Mouse (Mus musculus): ENCODE measurements around the gene Plxna2.

The Plxna2 gene

GRCm38 (mm10) chr1:194660426-194661119, 42.6 kb downstream of the Plxna2 start:
- DNase-seq (ENCODE audit: low read depth, low spot score): no peak

DNA sequence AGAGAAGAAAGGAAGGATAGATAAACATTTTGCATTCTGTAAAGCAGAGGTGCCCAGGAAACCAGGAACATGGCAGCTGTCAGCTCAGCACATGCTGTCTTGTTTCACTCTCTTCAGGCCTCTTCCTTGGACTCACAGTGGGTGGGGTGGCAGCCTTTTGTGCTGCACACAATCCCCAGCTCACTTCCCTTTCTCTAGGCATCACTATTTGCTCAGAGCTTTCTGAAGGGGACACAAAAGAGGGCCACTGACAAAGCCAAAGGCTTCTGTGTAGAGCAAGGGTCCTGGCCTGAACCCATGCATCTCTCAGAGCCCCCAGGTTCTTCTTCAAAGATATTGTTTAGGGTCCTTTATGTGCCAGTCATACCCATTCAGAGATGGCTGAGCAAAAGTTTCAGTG, 45.0 kb downstream of the Plxna2 start:
- DNase-seq (ENCODE audit: low read depth, low spot score): no peak

DNA sequence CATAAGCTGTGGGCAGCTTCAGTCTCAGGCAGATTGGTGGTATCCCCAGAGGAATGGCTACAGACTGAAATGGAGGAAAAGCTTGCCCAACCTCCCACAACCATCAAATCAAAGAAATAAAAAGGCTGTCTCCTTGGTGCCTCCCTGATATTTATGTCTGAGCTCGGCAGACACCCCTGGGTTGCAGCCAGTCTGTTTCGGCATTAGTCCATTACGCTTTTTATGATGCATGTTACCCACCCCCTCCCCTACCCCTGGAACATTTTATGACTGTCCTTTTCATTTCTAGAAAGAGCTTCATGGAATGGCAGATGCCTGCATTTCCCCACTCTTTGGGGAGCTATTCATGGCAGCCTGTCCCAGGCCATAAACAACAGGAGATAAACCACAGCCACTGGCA, 47.7 kb downstream of the Plxna2 start:
- DNase-seq (ENCODE audit: low read depth, low spot score): no peak

GRCm38 (mm10) chr1:194671783-194672524, 53.9 kb downstream of the Plxna2 start:
- no peak for DNase-seq (ENCODE audit: low read depth, low spot score)

DNA sequence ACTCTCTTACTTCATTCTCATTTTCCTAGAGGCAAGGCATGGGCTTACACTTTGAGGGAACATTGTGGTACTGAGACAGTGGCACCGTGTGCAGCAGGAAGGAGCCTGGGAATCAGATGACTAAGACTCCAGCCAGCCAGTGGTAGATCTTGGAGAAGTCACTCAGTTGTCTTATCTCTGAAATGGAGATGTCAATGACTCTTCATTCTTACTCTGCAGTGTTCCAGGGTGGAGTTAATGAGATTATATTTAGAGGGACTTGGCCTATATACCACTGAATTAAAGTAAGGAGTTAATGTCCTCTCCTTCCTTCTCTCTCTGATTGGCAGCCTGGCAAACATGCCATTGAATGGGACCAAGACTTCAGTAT, 54.5 kb downstream of the Plxna2 start:
- DNase-seq (ENCODE audit: low read depth, low spot score): no peak

DNA sequence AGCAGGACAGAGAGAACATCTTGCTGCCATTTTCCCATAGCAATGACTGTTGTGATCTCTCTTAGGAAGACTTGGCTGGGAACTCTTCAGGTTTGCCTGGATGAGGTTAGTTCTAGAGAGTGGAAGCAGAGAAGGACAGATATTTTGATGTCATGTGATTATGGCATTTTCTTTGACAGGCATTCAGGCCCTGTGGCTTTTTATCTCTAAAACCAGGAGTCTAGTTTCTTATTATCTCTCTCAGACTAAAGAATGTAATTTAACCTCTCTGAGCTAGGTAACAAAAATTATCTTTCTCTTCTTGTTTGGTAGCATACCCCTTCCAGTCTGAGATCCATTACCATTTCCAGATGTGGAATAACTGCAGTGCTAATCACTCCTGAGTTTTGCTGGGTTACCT, 55.2 kb downstream of the Plxna2 start:
- no peak for DNase-seq (ENCODE audit: low read depth, low spot score)

DNA sequence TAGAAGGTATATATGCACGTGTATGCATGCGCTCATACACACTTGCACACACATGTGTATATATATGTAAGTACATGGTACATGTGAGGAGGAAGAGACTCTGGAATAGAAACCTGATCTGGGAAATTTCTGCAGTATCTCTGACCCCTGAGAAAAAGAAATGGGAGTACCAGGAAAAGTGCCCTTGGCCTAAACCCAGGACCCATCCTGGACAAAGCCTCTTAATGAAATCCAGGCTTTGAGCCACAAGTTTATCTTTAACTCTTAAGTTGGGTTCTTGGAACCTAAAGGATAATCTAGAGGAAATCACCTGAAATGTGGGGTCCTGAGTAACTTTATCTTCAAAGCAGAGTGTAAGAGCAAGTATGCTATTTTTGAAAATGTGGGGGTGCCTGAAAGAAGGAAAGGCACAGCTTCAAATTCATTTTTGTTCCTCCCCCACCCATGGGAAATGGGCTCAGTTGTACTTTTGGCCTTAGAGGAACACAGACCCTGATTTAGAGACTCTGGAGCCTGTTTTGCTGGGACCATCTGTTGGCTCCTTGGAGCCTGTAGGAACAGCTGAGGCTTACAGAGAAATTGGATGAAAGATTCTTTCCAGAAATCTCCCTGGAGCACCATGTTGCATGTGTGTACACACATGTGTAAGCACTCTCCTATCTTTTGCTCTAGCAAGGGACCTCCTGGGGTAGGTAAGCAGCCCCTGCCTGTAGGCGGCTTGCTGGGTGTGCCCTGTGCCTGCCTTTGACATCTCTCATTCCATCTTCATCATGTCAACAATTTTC, 57.3 kb downstream of the Plxna2 start:
- DNase-seq (ENCODE audit: low read depth, low spot score): no peak

GRCm38 (mm10) chr1:194675891-194676200, 57.8 kb downstream of the Plxna2 start:
- no peak for DNase-seq (ENCODE audit: low read depth, low spot score)

DNA sequence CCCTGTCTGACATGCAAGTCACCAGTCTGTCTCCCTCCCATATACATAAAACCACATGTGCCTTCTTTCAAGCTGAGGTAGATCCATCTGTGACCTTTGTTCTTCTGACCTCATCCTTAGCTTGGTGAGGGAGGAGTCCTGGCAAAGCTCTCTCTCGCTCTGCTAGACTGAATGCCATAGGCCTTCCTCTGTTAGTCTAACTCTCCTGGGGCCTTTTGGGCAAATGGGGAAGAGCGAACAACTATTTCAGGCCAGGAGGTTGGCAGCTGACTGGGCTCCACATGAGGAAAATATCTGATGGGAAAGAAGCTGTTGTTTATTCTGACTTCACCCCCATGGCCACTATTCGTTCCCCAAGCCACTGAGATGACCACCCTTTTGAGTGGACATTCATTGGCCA, 59.9 kb downstream of the Plxna2 start:
- DNase-seq (ENCODE audit: low read depth, low spot score): no peak

GRCm38 (mm10) chr1:194679147-194679546, 61.1 kb downstream of the Plxna2 start:
- DNase-seq (ENCODE audit: low read depth, low spot score): no peak

GRCm38 (mm10) chr1:194680136-194680535, 62.1 kb downstream of the Plxna2 start:
- DNase-seq (ENCODE audit: low read depth, low spot score): no peak

DNA sequence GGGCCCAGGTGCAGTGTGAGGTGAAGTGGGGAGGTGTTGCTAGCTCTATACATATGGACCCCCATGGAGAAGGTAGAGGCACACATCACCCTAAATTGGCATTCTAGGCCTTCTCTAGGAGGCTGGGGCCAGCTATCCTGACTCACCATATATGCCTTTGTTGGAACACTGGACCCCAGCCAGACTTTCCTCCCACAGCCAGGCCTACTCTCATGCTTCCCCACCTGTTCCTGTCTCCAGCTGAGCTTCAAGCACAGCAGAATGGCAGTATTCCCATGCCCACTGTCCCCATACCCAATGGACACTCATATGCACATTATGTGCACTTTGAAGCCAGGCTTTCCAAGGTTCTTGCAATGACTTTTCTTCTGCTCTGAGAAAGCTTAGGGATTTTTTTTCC, 64.0 kb downstream of the Plxna2 start:
- DNase-seq (ENCODE audit: low read depth, low spot score): no peak

GRCm38 (mm10) chr1:194683132-194683531, 65.1 kb downstream of the Plxna2 start:
- DNase-seq (ENCODE audit: low read depth, low spot score): no peak

DNA sequence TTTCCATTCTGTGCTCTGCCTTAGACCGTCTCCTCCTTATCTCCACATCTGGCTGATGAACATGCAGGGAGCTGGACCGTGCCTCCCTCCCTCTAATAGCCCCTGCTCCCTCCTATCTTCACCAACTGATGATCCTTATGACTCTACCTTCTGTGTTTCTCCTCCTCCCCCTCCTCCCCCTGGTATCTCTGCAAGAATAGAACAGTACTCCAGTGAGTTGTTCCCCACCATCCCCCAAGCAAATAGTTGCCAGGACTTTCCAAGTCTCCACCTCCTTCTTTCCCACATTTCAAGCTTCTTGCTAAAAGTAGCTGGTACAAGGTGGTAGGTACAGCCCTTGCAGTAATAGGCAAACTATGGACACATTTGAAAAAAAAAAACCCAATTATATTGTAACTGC, 67.9 kb downstream of the Plxna2 start:
- no peak for DNase-seq (ENCODE audit: low read depth, low spot score)

DNA sequence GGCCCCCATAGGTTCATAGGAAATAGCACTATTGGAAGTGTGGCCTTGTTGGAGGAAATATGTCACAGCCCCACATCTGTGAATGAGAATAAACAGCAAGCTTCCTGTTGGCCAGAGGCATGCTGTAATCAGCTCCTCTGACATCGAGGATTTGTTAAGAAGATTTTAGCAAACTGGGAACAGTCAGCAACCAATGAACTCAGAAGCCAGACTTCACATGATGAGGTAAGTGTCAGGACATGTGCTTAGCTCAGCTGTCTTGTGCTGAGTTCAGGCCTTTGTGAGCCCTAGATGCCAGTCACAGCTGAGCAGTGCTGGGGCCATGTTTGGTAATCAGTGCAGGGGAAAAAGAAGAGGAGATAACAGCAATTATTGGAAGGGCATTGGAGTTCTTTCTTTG, 69.7 kb downstream of the Plxna2 start:
- DNase-seq (ENCODE audit: low read depth, low spot score): no peak

GRCm38 (mm10) chr1:194688161-194688560, 70.1 kb downstream of the Plxna2 start:
- no peak for DNase-seq (ENCODE audit: low read depth, low spot score)

GRCm38 (mm10) chr1:194693063-194693462, 75.0 kb downstream of the Plxna2 start:
- DNase-seq (ENCODE audit: low read depth, low spot score): no peak

GRCm38 (mm10) chr1:194693488-194693887, 75.5 kb downstream of the Plxna2 start:
- DNase-seq (ENCODE audit: low read depth, low spot score): no peak

- DNase-seq (ENCODE audit: low read depth, low spot score): no peak
Observed at GRCm38 (mm10) chr1:194694805-194695204, 76.8 kb downstream of the Plxna2 start.

DNA sequence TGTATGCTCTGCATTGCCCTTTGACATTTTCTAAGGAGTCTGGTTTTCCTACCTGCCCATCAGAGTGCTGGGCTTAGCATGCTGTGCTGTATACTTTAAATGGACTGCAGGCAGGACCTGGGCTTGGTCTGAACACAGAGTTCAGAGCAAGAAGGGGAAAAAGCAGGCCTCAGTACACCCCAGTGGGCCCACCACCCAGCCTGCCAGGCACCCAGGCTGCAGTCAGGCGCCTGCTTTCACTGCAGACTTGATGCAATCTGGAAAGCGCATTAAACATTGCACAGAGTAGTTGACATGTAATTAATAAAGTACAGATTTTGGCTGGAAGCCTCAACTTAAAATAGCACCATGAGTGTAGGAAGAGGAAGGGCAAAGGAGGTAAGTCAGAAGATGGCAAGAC, 79.4 kb downstream of the Plxna2 start:
- no peak for DNase-seq (ENCODE audit: low read depth, low spot score)

DNA sequence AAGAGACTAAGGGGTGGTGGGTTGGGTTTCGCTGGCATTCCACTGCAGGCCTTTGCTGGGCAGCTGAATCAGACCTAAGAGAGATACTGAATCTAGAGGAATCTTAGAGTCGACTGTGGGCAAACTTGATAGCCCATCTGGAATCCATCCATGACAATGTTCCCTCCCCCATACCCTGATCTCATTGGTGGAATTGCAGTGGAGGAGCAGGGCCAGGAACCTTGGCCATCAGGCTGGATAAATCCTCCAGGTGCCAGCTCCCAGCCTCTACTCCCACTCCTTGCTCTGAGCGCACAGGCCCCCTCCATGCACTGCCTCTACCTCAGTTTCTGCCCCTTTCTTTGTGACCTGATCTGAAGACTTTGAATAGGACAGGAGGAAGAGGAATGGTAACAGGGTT, 81.3 kb downstream of the Plxna2 start:
- no peak for DNase-seq (ENCODE audit: low read depth, low spot score)

DNA sequence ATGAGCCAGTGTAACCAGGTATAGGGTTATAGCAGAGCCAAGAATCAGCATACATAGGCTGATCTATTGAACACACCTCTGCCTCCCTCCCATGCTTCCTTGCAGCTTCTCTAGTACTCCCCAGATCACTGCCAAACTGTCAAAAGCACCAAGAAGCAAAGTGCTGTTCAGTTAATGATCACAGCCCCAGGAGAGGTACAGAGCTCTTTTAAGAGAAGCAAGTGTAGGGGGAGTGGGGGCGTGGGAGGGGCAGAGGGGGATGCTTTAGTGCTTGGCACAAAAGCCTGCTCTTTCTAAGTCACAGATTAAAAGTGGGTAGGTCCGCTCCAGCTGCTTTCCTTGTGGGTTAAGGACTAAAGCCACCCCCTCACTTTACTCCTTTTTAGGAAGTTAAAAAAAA, 85.2 kb downstream of the Plxna2 start:
- DNase-seq (ENCODE audit: low read depth, low spot score): no peak
